Mouse (Mus musculus) adrenal gland, adult 2 months (tissue): Measurements from ENCODE around the gene Rab25. TPM values are rescaled to one million over a fixed set of nuclear protein-coding genes. Genes with fewer than 3 reads are reported as not detected.
A peak's percentile ranks its signal among the peaks of the same experiment; 100 is the strongest.

Source experiments
- DNase-seq: peaks from one replicate; pipeline ENCODE4 v3.0.0; 2021
- polyA plus RNA-seq: library from polyadenylated mRNA; depleted of rRNA; stranded (reverse); fragments of >200 nt; gene quantifications from 2 replicates; pipeline ENCODE4 v1.2.3, GENCODE M21; 2012
- total RNA-seq, 2 experiments: library from RNA; stranded (reverse); gene quantifications; 2 replicates each; pipeline ENCODE4 v1.2.3; 2021

Rab25 gene
- total and polyA plus RNA-seq, 3 experiments: 0.09 TPM; not detected in 2

DNA sequence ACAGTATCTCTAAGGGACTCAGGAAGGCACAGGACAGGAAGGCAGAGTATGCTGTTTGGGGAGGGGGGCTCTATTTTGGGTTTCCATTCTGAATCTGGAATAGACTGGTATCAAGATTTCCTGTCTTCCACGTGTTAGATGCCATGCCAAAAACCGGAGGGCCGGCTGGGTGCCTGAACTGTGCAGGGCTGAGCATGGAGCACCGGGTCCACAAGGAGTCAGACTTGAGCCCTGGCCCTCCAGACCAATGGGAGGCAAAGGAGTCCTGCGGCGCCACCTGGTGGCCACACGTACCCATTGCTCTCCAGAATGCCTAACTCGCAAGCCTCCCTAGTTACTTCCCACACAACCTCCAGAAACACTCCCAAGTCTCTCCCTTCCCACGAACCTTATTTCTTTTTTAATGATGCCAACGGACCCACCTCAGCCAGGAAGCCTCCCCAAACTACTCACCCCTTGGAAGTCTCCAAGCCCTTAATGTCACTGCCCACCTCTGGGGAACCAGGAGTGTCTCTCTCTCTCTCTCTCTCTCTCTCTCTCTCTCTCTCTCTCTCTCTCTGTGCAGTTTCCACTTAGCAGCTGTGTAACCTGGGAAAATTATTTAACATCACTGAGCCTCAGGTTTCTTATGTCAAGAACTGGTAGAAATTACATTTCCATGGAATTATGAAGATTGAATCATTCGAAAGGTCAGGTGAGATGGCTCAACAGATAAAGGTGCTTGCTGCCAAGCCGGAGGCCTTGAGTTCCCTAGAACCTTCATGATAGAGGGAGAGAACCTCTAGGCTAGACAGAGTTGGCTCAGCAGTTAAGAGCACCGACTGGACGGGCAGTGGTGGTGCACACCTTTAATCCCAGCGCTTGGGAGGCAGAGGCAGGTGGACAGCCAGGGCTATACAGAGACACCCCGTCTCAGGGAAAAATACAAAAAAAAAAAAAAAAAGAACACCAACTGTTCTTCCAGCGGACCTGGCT lies 21.7 kb downstream of the Rab25 start:
- peak; percentile 88 for DNase-seq

DNA sequence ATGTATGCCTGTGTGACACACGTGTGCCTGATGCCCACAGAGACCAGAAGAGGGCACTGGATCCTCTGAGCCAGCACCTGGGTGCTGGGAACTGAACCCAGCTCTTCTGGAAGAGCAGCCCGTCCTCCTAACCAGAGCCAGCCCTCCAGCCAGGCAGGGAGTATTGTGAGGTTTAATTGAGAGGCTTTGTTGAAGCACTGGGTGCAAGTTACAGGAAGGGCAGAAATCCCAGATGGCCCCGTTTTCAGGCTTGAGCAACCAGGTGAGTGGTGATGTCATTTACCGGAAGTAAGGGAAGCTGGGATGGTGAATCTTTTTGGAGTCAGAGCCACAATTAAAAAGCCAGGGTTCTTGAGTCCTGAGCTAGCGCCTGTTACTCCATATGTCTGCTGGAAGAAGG lies 23.1 kb downstream of the Rab25 start:
- DNase-seq: no peak

DNA sequence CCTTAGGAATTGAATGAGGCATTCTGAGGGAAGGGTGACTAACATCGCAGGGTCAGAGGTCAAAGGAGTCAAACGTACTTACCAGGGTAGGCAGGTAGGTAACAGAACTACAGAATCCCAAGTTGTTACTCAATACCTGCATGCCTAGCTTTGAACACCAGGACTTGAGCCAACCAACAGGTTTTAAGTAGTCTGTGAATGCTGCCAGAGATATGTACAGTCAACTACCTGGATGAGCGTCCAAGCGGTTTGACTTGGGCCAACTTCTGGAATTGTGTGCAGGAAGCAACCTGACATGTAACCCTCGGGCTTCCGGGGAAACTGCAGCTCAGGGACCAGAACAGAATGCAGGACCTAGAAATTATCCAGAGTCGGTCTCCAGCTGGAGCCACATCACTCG lies 25.1 kb downstream of the Rab25 start:
- DNase-seq: no peak

DNA sequence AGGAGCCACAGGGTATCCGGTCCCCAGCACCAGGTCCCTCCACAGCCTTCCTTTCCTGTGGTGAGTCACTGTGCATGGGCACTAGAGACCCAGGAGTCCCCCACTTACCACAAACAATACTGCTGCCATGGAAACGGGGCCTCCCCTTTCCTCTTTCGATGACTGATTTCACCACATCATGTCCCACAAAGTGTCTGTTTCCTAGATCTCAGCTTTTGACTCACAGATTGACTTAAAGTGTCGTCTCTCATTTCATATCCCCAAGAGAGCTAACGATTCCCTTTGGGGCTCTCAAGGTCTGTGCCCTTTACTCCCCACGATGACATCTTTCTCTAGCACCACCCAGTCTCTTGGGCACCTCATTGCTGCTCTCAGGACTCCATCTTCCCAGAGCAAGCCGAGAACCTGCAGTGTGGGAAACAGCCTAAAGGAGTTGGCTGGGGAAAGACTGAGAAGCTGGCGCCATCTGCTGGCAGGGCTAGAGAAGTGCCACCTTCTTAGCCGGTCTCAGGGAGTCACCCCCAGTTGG lies 26.2 kb downstream of the Rab25 start:
- peak; percentile 78 for DNase-seq

DNA sequence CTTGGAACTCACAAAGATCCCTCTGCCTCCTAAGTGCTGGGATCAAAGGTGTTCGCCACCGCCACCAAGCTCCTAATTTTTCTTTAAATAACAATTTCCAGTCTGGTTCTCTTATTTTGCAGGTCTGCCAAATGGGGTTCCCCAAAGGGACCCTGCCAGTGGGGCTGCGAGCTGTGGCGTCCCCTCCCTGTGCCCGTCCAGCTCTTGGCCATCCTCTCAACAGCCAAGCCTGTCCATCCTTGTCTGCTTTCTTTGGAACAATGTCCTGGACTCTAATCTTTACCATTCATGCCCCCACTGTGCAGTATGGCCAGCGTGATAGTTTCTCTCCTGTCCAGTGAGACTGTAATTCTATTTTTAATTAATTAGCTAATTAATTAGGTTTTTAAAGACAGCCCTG lies 26.9 kb downstream of the Rab25 start:
- DNase-seq: no peak

DNA sequence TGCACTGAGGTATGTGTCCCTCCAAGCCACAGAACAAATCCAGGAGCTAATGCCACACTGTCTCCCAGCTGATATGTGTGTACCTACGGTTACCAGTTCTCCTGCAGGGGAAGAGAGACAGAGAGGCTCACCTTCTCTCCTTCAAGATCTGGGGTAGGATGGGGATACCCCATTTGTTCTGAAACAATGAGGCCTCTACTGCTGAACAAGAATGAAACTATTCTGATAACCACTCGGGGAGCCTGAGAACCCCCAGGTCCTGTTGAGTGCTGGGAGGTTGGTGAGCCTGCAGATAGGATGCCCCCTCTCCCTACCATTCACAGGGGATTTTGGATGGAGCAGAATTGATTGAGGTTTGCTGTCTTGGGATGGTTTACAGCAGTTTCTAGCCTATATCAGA lies 28.0 kb downstream of the Rab25 start:
- DNase-seq: no peak

DNA sequence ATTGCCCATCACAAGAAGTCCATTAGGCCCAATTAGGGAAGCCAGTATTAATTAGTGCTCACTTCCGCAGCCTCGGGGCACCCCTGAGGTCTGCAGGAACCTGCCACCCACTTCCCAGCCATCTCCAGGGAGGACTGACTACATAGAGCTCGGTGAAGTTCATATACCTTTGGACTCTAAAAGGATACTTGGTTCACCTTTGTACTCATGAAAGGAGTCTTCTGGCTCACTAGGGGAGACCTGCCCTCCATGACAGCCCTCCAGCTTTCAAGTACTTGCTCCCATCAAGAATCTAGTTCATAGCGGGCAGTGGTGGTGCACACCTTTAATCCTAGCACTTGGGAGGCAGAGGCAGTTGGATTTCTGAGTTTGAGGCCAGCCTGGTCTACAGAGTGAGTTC lies 29.7 kb downstream of the Rab25 start:
- DNase-seq: no peak

DNA sequence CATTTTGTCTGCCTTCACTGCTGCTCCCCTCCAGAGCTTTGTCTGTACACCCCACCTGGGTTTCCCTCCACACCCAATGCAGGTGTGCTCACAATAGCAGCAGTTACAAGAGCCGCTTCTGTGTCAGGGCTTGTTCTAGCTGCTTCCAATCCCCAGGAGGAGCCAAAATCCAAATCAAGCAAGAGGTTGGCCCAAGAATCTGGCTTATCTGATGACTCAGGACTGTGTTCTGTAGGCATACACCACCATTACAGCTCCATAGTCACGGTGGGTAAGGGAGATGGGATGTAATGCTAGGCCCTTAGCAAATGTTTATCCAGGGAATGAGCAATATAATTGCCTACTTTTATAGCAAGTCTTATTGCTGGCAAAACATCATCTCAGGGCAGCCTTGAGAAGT lies 31.7 kb downstream of the Rab25 start:
- no peak for DNase-seq

DNA sequence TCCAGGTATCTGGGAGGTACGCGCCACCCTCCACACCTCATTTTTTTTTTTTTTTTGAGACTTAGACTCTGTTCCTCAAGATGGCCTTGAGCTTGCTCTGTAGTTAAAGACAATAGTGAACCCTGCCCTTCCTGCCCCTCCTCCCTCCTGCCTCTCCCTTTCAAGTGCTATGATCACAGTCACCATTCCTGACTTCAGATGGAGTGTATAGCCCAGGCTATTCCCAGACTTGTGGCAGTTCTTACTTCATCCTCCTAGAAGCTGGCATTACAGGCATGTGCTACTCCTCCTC lies 33.1 kb downstream of the Rab25 start:
- DNase-seq: no peak

DNA sequence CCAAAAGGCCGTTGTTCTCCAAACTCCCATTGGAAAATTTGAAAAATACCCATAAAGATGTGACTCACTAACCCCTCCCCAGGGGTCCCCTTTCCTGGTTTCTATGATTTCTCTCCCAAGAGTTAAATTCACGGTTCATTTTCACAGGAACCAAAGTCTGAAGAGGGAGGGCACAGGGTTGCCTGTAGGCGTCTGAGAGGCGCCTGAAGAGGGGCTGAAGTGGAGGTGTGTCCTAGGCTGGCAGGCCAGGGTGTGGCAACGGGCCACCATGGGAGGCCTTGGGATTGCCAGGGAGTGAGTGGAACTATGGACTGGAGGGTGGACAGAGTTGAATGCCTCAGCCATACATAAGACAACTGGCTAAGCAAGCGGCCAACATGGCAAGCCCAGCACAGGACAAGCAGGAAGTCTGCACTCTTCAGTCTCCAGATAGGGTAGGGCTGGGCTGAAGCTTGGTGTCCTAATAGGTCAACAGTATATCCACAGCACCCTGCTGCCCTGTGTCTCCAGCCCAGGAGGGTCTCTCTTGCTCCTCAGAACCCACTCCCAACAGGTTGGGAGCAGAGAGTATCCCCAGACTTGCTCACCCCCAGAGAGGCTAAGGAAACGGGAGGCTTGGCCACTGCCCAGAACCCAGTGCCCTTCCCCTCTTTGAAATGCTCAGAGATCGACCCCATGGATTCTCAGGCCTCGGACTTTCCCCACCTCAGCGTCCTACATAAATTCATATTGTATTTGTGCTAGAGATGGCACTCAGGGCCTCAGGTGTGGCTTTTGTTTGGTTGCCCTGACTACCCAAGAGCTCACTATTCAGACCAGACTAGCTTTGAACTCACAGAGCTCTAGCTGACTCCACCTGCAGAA lies 33.6 kb downstream of the Rab25 start:
- no peak for DNase-seq

DNA sequence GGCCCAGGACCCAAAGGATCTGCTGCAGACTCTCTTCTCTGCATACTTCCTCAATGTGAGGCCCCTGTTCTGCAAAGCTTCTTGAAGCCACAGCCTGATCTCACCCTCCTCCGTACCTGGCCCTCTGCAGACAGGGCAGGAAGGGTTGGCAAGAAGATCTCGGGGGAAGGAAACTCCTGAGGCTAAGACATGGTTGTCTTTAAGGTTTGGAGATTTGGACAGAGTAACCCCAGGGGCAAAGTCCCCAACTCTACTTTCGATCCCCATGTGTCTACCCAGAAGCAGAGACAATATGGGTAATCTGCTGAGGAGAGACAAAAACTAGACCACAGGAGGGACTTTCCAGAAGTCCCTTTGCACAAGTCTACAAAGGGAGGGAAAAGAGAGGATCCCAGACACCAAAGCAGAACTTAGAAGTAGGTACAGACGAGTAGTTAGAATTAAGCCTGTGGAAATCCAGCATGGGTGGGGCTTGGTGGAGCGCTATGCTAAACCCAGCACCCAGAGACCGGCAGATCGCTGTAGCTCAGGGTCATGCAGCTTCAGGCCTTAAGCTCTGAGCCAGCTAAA lies 34.5 kb downstream of the Rab25 start:
- no peak for DNase-seq

DNA sequence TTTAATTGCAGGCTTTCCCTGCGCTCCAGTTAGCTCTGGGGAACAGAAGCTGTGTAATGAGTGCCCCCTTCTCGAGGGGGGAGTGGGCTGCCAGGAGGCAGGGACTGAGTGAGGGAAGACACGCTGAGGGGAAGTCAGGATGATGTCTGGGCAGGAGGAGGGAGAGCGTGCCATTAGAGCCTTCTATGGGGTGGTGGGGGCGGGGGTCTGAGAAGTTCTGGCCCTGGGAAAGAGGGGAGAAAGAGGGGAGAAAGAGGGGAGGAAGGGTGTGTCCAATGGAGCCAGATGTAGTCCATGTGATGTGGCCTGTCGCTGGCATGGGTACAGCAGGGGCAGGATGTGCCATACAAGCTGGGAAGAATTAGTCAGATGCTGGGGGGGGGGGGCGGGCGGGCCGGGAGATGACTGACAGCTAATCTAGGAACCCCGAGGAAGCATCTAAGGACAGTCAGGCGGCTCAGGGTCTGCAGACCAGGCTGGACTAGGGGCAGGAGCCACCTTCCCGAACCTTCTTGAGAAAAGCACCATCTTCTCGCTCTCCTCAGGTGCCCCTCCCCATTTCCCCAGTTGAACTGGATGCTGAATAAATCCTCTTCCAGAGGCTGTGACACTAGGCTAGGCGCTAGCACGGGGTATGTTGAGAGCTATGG lies 35.1 kb downstream of the Rab25 start:
- peak; percentile 58 for DNase-seq

DNA sequence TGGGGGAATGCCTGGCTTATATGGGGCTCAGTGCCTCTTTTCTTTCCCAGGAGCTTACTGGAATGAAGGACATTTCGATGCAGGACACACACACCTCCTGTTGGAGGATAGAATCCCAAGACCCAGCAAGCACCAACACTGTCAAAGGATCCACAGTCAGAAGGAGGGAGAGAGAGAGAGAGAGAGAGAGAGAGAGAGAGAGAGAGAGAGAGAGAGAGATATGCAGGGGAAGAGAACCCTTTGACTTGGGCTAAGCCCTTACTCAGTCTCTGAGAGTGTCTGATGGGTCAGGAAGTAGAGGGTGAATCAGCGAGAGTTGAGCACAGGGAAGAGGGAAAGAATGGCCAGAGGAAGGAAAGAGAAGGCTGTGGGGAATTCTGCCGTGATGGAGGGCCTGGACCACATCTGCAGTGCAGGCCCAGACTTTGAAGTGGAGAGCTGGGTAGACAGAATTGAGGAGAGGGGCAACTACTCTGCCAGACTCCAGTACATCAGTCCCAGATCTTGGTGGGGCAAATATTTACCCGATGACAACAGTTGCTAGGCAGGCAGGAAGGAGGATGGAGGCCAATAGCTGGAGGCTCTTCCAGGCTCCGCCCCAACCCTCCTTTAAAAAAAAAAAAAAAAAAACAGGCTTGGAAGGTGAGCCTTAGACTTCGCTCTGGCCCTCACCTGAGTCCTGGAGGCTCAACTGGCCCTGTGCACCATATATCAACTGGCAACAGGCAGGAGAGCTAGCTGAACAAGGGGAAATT lies 35.8 kb downstream of the Rab25 start:
- no peak for DNase-seq

DNA sequence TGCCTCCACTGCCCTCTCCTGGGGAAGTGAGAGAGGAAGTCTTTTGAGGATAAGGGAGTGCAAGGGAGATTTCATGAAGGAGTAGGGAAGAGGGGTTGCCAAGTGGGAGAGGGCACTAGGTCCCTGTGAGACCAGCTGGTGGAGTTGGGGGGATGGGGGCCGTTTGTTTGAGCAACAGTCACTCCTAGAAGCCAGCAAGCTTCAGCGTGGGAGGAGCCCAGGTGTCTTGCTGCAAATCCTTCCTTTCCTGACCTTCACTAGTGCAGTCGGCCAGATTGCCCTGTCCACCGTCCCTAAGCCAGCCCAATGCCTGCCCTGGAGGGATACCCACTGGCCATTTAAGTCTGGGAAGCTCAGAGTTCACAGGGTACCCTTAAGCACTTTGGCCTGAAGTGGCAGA lies 36.5 kb downstream of the Rab25 start:
- no peak for DNase-seq

DNA sequence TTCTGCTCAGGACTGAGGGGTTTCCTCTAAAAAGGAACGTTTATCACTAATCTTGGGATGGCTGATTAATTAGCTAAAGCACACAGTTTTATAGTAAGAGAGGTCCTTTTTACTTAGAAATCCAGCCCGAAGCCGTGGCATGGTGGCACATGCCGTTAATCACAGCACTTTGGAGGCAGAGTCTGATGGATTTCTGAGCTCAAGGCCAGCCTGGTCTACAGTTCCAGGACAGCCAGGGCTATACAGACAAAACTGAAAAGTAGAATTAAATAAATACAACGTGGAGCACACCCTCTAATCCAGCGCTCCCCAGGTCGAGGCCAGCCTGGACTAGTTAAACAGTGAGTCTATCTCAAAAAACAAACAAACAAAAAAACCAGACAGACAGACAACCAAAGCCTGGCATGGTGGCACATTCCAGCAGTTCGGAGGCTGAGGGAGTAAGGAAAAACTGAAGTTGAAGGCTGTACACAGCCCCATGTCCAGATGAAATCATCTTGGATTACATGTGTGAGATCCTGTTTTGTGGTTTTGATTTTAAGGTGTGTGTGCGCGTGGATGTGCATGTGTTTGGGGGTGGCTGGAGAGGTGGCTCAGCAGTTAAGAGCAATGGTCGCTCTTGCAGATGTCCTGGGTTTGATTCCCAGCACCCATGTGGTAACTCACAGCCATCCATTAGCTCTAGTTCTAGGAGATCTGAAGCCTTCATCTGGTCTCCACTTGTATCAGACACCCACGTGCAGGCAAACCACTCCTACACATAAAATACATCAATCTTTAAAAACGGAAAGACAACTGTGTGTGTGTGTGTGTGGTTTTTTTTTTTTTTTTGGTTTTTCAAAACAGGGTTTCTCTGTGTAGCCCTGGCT lies 37.4 kb downstream of the Rab25 start:
- no peak for DNase-seq

DNA sequence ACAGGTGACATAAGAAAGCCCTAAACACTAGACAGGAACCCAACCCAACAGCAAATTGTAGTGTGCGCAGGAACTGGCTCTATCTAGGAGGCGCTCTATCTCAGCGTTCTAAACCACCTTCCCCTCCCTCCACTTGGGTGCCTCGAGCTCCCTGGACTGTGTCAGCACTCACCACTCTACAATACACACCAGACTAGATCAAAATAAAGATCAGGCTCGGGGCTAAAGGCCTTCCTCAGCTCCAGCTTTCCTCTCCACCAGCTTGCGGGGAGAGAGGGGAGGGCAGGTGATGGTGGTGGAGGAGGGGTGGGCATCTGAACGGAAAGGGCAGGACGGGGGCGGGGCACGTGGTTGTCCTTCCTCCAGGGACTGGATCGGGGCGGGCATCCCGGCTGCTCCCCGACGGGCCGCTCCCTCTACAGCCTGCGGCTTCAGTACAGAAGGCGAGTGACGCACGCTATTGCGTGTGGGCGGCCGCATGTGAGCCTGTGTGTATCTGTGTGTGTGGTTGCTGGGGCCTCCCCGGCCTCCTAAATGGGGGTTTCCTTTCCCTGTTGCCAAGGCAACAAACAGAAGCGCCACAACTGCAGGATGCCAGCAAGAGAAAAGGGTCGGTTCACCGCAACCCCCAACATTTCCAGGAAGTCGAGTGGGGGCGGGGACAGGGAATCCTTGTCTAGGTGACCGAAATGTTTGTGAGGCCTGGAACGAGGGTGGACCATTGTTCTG lies 38.2 kb downstream of the Rab25 start, which contains the start of gene Lmna:
Gene Lmna, minus strand, starts transcription at position 265 of the 729 bp plus-strand sequence.
- DNase-seq: peak; percentile 98

DNA sequence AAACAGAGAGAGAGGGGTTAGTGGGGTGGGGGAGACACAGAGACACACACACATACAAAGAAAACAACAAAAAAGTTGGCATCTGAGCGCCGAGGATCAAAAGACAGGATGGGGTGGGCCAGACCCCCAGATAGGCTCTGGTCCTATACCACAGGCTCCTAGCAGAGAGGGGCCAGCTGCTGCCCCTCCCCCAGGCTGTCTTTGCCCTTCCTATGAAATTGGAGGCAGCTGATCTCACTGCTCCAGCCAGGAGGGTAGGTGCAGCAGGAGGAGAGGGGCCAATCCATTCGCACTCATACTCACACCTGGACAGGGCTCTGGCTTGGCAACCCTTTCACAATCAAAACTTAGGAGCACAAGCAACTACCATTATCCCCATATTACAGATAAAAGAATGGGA lies 38.9 kb downstream of the Rab25 start:
- DNase-seq: no peak

DNA sequence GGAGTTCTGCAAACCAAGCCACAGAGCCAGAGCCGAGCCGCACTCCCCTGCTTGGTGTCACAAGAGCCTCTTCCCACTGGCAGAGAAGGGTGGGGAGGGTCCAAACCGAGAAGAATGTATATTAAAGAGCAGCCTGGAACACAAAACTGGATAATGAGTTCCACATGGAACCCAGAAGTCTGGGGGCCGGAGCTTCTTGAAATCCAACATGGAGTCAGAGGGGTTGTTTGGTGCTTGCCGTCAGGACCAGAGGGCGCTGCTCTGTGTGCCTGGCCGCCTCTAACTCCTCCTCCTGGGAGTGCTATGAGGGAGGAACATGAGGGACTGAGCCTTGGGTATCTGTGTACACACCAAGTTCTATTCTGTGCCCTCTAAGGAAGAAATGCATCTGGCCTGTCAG lies 42.3 kb downstream of the Rab25 start:
- DNase-seq: no peak

DNA sequence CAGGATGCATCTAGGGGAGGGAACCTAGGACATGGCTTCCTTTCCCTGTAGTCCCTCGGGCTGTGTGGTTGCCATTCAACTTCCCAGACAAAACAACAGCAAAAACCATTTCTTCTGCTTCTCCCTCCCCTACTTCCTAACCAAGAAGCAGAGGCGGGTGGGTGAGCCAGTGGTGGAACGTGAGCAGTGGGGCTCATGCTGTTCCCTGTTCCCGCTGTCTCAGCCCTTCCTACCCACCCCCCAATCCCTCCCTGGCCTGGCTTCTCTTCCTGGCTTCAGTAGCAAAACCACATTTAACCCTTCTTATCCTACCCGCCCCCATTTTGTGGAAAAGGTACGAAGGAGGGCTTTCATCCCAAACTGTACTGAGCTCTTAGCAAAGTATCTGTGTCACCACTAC lies 43.0 kb downstream of the Rab25 start:
- DNase-seq: no peak
